Mouse (Mus musculus) adrenal gland, adult (tissue): ENCODE results near the gene Klk6.

ENCODE experiments used
- DNase-seq, 2 experiments: peaks; one replicate each; pipeline ENCODE4 v3.0.0; 2022 to 2023; ENCODE audit warnings: low spot score in 1 of 2; ENCODE audit not compliant: inconsistent age in 2 of 2

Klk6 gene

GRCm38 (mm10) chr7:43816746-43817145 lies 7.6 kb upstream of the Klk6 start:
- DNase-seq = no peak

GRCm38 (mm10) chr7:43821581-43821980 lies 2.7 kb upstream of the Klk6 start:
- no peak for DNase-seq

GRCm38 (mm10) chr7:43826056-43826455 lies 1.8 kb downstream of the Klk6 start:
- no peak for DNase-seq

GRCm38 (mm10) chr7:43827706-43828105 lies 3.4 kb downstream of the Klk6 start:
- DNase-seq = no peak

- no peak for DNase-seq
Measured at GRCm38 (mm10) chr7:43829006-43829405, 4.7 kb downstream of the Klk6 start.

GRCm38 (mm10) chr7:43841701-43842100 lies 17.4 kb downstream of the Klk6 start, which contains the start of gene Klk5:
Klk5 (plus strand) TSS chr7:43841971.
- DNase-seq = no peak

- DNase-seq = no peak
Measured at GRCm38 (mm10) chr7:43843801-43844200, 19.5 kb downstream of the Klk6 start.

GRCm38 (mm10) chr7:43851616-43852015 lies 27.3 kb downstream of the Klk6 start:
- DNase-seq = no peak

GRCm38 (mm10) chr7:43854642-43855380 lies 30.5 kb downstream of the Klk6 start:
- no peak for DNase-seq

GRCm38 (mm10) chr7:43855709-43856108 lies 31.4 kb downstream of the Klk6 start:
- no peak for DNase-seq

- no peak for DNase-seq
Measured at GRCm38 (mm10) chr7:43856307-43856706, 32.0 kb downstream of the Klk6 start.

GRCm38 (mm10) chr7:43857501-43857900 lies 33.2 kb downstream of the Klk6 start:
- DNase-seq = no peak

- no peak for DNase-seq
Measured at GRCm38 (mm10) chr7:43860411-43860810, 36.1 kb downstream of the Klk6 start.

- DNase-seq = peak; percentile 63 to 88
Measured at GRCm38 (mm10) chr7:43873237-43873636, 48.9 kb downstream of the Klk6 start.

- DNase-seq = no peak
Measured at GRCm38 (mm10) chr7:43873674-43874073, 49.4 kb downstream of the Klk6 start.

- DNase-seq = no peak
Measured at GRCm38 (mm10) chr7:43874868-43875375, 50.6 kb downstream of the Klk6 start.

- no peak for DNase-seq
Measured at GRCm38 (mm10) chr7:43876444-43876843, 52.1 kb downstream of the Klk6 start.

- DNase-seq = no peak
Measured at GRCm38 (mm10) chr7:43878281-43878680, 54.0 kb downstream of the Klk6 start.

GRCm38 (mm10) chr7:43880912-43881311 lies 56.6 kb downstream of the Klk6 start, which contains the start of gene Klk4:
Klk4 (plus strand) TSS chr7:43881160.
- DNase-seq = no peak
